Mouse (Mus musculus): ENCODE results near the gene Anapc2. TPM values are rescaled to one million over a fixed set of nuclear protein-coding genes. Genes with fewer than 3 reads are reported as not detected.
A peak's percentile ranks its signal among the peaks of the same experiment; 100 is the strongest.

Gene Anapc2
- polyA plus RNA-seq, 1 experiment from 2014 or later = 134 TPM

DNA sequence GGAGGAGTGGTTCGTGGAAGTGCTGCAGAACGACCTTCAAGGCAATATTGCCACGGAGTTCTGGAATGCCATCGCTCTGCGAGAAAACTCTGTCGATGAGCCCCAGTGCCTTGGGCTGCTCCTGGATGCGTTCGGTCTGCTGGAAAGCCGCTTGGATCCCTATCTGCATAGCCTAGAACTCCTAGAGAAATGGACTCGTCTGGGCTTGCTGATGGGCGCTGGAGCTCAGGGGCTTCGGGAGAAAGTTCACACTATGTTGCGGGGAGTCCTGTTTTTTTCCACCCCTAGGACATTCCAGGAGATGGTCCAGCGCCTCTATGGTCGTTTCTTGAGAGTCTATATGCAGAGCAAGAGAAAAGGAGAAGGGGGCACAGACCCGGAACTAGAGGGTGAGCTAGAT lies 732 bp downstream of the Anapc2 start:
- Histone ChIP-seq H3K4me2 (replicated peaks) (peak overlapping the region; percentile 96), H3K27ac (replicated peaks) (peak overlapping the region; percentile 81), H3K4me3 (replicated peaks) (peak overlapping the region; percentile 87), H3K9me3 (replicated peaks) (no peaks in the 10 kb centered on the region), H3K9ac (peak overlapping the region; percentile 97), H3K36me3 (peaks cover 71% of the 10 kb centered on the region), H3K4me1 (peaks cover 33% of the 10 kb centered on the region), H3K27me3 (no peaks in the 10 kb centered on the region)
- WGBS = 36% methylated on average over 16 of the region's 16 CpGs
- ATAC-seq (ENCODE audit: insufficient number of reproducible peaks, low FRiP score, low TSS enrichment, low read depth) = no peak

DNA sequence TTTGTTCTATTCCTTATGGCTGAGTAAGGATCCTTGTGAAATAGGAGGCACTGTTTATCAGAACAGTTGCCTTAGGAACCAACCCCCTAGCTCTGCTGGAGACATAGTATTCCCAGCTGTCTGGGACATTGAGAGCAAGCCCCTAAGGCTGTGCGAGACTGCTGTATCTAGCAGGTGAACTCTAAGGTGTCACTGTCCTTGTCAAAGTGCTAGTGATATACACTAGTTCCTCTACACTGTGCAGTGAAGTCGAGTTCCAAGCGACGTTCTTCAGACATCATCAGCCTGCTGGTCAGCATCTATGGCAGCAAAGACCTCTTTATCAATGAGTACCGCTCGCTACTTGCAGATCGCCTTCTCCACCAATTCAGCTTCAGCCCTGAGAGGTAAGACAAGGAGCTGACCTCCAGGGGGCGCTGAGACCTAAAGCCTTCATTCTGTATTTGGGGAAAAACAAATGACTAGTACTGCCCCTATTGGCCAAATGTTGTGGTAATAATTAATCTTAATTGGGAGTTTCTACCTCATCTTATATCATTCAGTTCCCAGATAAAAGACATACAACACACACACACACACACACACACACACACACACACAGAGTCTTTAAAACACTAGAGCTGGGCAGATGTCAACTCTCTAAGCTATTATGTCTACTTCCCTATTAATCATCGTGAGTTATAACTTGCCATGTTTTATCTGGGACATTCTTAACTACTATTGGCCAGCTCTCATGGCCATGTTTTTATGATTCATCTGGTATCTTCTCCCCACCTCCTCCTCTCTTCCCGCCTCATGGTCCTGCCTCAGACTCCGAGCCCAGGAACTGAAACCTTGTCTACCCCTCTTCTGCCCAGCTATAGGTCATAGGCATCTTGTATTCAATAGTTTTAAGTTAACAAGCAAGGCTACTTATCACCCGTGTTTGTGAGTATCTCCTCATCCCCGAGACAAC lies 6.9 kb downstream of the Anapc2 start:
- Histone ChIP-seq H3K9ac (no peak overlapping the region), H3K4me3 (replicated peaks) (no peak overlapping the region), H3K4me1 (peaks cover 1% of the 10 kb centered on the region), H3K4me2 (replicated peaks) (no peak overlapping the region), H3K27me3 (no peaks in the 10 kb centered on the region), H3K36me3 (peaks cover 95% of the 10 kb centered on the region), H3K9me3 (replicated peaks) (no peaks in the 10 kb centered on the region), H3K27ac (replicated peaks) (no peak overlapping the region)
- WGBS = 65% methylated on average over 13 of the region's 13 CpGs
- ATAC-seq (ENCODE audit: insufficient number of reproducible peaks, low FRiP score, low TSS enrichment, low read depth) = no peak

DNA sequence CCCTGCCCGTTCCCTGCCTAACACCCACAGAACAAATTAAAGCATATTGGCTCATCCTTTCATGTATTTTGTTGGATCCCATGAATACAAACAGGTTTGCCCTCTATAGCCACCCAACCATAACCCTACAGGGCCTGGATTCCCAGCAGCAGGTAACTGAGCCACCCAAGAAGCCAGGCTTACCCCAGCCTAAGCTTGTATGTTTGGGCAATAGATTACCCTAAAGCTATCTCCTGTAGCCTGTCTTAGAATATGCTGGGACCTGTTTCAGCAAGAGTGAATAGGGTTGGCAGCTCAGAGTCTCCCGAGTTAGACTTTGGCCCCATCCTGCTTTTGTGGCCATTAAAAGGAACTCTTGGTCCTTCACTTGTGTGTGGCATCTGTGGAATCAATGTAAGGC lies 13.3 kb downstream of the Anapc2 start:
- H3K27me3 ChIP-seq = peaks cover 32% of the 10 kb centered on the region
- peak overlapping the region; percentile 82 for H3K27ac ChIP-seq (replicated peaks)
- H3K4me2 ChIP-seq (replicated peaks) = no peak overlapping the region
- no peaks in the 10 kb centered on the region for H3K9me3 ChIP-seq (replicated peaks)
- peaks cover 48% of the 10 kb centered on the region for H3K36me3 ChIP-seq
- H3K4me1 ChIP-seq = peaks cover 40% of the 10 kb centered on the region
- no peak overlapping the region for H3K9ac ChIP-seq
- 79% methylated on average over 2 of the region's 2 CpGs for WGBS
- H3K4me3 ChIP-seq (replicated peaks) = no peak overlapping the region
- ATAC-seq (ENCODE audit: insufficient number of reproducible peaks, low FRiP score, low TSS enrichment, low read depth) = no peak

DNA sequence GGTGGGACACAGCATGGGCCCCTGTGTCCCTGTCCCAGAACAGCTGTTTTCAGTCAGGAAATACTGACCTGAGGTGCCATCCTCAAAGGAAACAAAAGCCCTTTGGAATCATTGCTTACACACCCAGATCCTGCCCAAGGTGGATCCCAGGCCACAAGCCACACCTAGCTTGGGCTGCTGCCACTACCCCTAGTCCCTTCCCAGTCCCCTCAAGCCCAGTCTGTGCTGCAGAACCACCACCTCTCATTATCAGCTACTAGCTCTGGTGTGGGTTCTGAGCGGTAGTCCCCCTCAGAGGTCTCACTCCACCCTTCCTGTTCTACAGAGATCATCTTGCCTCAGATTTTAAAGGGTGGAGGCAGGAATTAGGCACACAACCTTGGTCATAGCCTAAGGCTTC lies 14.0 kb downstream of the Anapc2 start:
- peak overlapping the region; percentile 2; the same call in 1 of the 2 replicates for H3K4me2 ChIP-seq (replicated peaks)
- peak overlapping the region; percentile 82 for H3K27ac ChIP-seq (replicated peaks)
- no peak overlapping the region for H3K9ac ChIP-seq
- ATAC-seq (ENCODE audit: insufficient number of reproducible peaks, low FRiP score, low TSS enrichment, low read depth) = no peak
- H3K9me3 ChIP-seq (replicated peaks) = no peaks in the 10 kb centered on the region
- WGBS = 48% methylated on average over 1 of the region's 1 CpGs
- H3K4me1 ChIP-seq = peaks cover 47% of the 10 kb centered on the region
- no peak overlapping the region for H3K4me3 ChIP-seq (replicated peaks)
- peaks cover 41% of the 10 kb centered on the region for H3K36me3 ChIP-seq
- peaks cover 40% of the 10 kb centered on the region for H3K27me3 ChIP-seq

DNA sequence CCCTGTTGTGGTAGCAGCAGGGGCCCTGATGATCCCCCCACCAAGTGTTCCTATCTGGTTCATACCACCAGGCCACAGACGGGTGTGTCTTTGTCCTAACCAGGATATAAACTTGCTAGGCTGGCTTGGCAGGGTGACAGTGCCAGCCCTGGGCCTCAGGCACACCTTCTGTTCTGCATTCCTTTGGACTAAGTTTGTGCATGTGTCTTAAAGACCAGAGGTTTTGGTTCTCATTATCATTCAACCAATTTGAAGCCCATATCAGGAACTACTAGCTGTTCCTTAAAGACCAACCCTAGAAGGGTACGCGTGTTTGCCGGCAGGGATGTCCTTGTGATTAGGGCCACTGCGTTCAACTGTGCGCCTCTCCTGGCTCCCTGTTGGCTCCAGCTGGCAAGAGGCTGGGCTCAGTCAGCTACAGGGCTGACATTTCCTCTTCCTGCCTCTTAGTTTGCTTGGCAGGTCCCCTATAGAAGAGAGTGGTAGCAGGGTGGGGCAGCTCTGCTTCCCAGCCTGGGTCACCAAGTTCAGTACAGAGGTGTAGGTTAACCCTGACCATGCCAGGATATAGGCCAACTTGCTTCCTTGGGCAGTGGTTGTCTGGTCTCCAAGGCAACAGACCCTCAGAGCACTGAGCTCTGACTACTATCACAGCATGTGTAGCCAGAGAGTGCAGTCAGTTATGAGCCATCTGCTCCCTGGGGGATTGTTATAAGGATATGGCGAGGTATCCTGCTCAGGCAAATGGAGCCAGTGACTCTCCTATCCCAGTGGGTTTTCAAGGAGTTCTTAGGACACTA lies 14.8 kb downstream of the Anapc2 start:
- peak; percentile 20; the same call in 1 of the 2 replicates for ATAC-seq (ENCODE audit: insufficient number of reproducible peaks, low FRiP score, low TSS enrichment, low read depth)
- peaks cover 55% of the 10 kb centered on the region for H3K4me1 ChIP-seq
- no peaks in the 10 kb centered on the region for H3K9me3 ChIP-seq (replicated peaks)
- H3K4me3 ChIP-seq (replicated peaks) = no peak overlapping the region
- peak overlapping the region; percentile 2; the same call in 1 of the 2 replicates for H3K4me2 ChIP-seq (replicated peaks)
- H3K9ac ChIP-seq = no peak overlapping the region
- H3K27me3 ChIP-seq = peaks cover 47% of the 10 kb centered on the region
- WGBS = 44% methylated on average over 7 of the region's 7 CpGs
- peak overlapping the region; percentile 82 for H3K27ac ChIP-seq (replicated peaks)
- peaks cover 36% of the 10 kb centered on the region for H3K36me3 ChIP-seq

DNA sequence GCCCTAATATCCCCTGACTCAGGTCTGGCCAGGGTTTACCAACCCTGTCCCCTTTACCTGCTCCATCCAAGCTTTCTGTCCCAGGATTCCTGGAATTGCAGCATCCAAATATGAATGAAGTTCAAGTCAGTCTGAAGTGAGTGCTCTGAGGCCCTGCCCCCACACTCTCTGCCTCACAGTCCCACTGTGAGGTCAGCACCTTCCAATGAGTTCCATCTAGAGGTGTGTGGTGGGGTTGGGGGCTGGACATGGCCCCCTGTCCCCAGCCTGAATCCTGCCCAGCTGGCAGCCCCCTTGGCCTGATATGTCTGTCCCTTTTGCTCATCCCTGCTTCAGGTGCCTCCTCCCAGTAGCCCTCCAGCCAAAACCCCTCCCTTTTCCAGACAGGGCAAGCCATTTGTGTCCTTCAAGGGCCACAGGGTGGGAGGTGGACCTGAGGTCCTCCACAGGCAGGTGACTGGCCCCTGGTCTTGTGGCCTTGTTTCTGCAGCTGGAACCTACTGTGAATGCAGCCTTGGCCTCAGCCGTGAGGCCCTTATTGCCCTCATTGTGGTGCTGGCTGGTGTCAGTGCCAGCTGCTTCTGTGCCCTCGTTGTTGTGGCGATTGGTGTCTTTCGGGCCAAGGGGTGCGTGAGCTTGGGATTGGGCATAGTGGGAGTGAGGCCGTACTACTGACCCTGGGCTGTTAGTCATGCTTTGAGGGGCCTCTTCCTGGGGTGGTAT lies 15.8 kb downstream of the Anapc2 start, which contains the start of gene Tmem210:
Tmem210 (plus strand) TSS at position 219 of the 723 bp plus-strand sequence.
- Histone ChIP-seq H3K27ac (replicated peaks) (peak within 1 kb of the TSS; percentile 82), H3K36me3 (peaks cover 26% of the 10 kb centered on the region), H3K4me3 (replicated peaks) (no peak within 1 kb of the TSS), H3K4me2 (replicated peaks) (0 out of 2 replicates have a peak within 1 kb of the TSS, but pooled peaks have one; percentile 2), H3K9me3 (replicated peaks) (no peaks in the 10 kb centered on the region), H3K9ac (no peak within 1 kb of the TSS), H3K4me1 (peaks cover 63% of the 10 kb centered on the region), H3K27me3 (peaks cover 57% of the 10 kb centered on the region)
- WGBS = 83% methylated on average over 6 of the region's 6 CpGs
- ATAC-seq (ENCODE audit: insufficient number of reproducible peaks, low FRiP score, low TSS enrichment, low read depth) = no peak

DNA sequence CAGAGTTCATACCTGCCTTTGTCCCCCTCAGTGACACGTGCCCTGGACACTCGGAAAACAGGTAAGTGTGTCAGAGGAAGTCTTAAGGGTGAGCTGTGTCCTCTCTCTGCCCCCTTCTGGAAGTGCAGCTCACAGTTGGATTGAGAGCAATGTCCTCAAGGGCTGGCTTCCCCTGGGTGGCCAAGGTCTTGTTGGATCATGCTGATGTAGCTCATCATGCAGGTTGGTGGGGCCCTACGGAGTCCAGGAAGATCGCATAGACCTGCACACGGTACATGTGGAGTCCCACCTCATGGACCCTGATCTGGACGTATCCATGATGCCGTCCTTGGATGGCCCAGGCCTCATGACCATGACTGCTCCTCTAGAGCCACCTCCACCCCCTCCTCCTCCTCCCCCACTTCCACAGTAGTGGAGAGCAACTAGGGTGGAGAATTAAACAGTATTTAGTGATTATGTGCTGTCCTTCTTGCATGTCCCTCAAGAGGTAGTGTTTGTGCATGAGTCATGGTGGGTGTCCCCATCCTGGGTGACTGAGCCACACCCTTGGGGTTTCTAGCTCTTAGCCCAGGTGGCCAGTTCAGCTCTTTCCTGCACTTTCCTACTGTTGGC lies 16.6 kb downstream of the Anapc2 start:
- no peak for ATAC-seq (ENCODE audit: insufficient number of reproducible peaks, low FRiP score, low TSS enrichment, low read depth)
- 75% methylated on average over 7 of the region's 7 CpGs for WGBS
- Histone ChIP-seq H3K27ac (replicated peaks) (no peak overlapping the region), H3K4me3 (replicated peaks) (no peak overlapping the region), H3K9ac (no peak overlapping the region), H3K4me1 (peaks cover 63% of the 10 kb centered on the region), H3K4me2 (replicated peaks) (no peak overlapping the region), H3K27me3 (peaks cover 65% of the 10 kb centered on the region), H3K9me3 (replicated peaks) (no peaks in the 10 kb centered on the region), H3K36me3 (peaks cover 19% of the 10 kb centered on the region)

DNA sequence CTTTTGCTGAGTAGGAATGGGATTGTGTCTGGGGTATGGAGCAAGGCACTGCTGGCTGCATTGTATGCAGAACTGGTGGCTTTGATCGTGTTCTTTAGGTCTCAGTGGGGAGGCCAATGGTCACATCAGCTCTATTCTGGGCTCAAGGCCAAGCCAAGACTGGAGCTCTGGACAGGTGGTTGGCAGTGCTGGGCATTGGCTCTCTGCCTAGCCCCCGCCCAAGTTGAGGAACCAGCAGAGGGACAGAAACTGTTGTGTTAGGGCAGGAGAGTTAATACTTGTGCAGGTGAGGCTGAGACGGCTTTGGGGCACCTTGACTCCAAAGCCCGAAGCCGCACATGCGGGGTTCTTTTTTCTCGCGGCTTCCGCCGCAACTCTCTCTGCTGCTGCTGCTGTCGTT lies 17.4 kb downstream of the Anapc2 start, which contains the start of gene Lrrc26:
Lrrc26 (plus strand) TSS at position 265 of the 400 bp plus-strand sequence.
- H3K27me3 ChIP-seq = peaks cover 73% of the 10 kb centered on the region
- peak within 1 kb of the TSS; percentile 38 for H3K4me3 ChIP-seq (replicated peaks)
- H3K27ac ChIP-seq (replicated peaks) = no peak within 1 kb of the TSS
- H3K36me3 ChIP-seq = peaks cover 11% of the 10 kb centered on the region
- no peaks in the 10 kb centered on the region for H3K9me3 ChIP-seq (replicated peaks)
- ATAC-seq (ENCODE audit: insufficient number of reproducible peaks, low FRiP score, low TSS enrichment, low read depth) = no peak
- H3K9ac ChIP-seq = no peak within 1 kb of the TSS
- 6% methylated on average over 11 of the region's 11 CpGs for WGBS
- H3K4me1 ChIP-seq = peaks cover 63% of the 10 kb centered on the region
- H3K4me2 ChIP-seq (replicated peaks) = peak within 1 kb of the TSS; percentile 49

DNA sequence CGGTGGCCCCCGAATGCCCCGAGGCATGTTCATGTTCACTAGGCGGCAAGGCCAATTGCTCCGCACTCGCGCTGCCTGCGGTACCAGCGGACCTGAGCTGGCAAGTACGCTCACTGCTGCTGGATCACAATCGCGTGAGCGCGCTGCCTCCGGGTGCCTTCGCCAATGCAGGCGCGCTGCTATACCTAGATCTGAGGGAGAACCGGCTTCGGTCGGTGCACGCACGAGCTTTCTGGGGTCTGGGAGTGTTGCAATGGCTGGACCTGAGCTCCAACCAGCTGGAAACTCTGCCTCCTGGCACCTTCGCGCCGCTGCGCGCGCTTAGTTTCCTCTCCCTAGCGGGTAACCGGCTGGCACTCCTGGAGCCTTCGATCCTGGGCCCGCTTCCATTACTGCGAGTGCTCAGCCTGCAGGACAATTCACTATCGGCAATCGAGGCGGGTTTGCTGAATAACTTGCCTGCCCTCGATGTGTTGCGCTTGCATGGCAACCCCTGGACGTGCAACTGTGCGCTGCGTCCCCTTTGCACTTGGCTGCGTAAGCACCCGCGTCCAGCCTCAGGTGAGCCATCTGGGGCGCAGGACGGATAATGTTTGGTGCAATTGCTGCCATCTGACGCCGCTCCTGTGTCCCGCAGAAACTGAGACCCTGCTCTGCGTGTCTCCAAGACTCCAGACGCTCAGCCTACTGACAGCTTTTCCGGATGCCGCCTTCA lies 18.0 kb downstream of the Anapc2 start:
- no peak overlapping the region for H3K9ac ChIP-seq
- H3K36me3 ChIP-seq = peaks cover 4% of the 10 kb centered on the region
- under 1% methylated on average over 54 of the region's 54 CpGs for WGBS
- H3K9me3 ChIP-seq (replicated peaks) = no peaks in the 10 kb centered on the region
- peak overlapping the region; percentile 49 for H3K4me2 ChIP-seq (replicated peaks)
- H3K27me3 ChIP-seq = peaks cover 79% of the 10 kb centered on the region
- peak overlapping the region; percentile 38 for H3K4me3 ChIP-seq (replicated peaks)
- no peak for ATAC-seq (ENCODE audit: insufficient number of reproducible peaks, low FRiP score, low TSS enrichment, low read depth)
- H3K27ac ChIP-seq (replicated peaks) = no peak overlapping the region
- peaks cover 58% of the 10 kb centered on the region for H3K4me1 ChIP-seq

DNA sequence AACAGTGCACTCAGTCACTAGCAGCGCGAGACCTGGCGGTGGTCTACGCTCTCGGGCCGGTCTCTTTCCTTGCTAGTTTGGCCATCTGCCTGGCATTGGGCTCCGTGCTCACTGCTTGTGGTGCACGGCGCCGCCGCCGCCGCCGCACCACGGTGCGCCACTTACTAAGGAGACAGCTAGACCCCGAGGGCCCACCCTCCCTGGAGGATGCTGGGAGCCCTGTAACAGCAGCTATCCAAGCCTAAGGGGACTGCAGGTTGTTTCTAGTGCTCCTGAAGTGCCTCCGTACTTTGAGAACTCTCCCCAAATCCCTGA lies 18.5 kb downstream of the Anapc2 start:
- Histone ChIP-seq H3K4me3 (replicated peaks) (peak overlapping the region; percentile 38), H3K4me1 (peaks cover 56% of the 10 kb centered on the region), H3K9ac (no peak overlapping the region), H3K4me2 (replicated peaks) (peak overlapping the region; percentile 49), H3K9me3 (replicated peaks) (no peaks in the 10 kb centered on the region), H3K27me3 (peaks cover 84% of the 10 kb centered on the region), H3K27ac (replicated peaks) (no peak overlapping the region), H3K36me3 (no peaks in the 10 kb centered on the region)
- ATAC-seq (ENCODE audit: insufficient number of reproducible peaks, low FRiP score, low TSS enrichment, low read depth) = no peak
- 1% methylated on average over 18 of the region's 18 CpGs for WGBS

Data from embryonic facial prominence, embryonic 15.5 days (tissue).